Mouse (Mus musculus) embryonic fibroblast, embryonic 13.5 days (primary cell): ENCODE results near the gene Esrrb.

ENCODE experiments used
- CTCF ChIP-seq: IDR thresholded peaks from 2 replicates; pipeline ENCODE4 v1.5.1; 2011; ENCODE audit warnings: mild to moderate bottlenecking, control low read depth, low read length, moderate library complexity, borderline replicate concordance; ENCODE audit not compliant: insufficient read depth
- POLR2A ChIP-seq: IDR thresholded peaks from 2 replicates; pipeline ENCODE4 v1.6.1; 2011; ENCODE audit warnings: low read depth, mild to moderate bottlenecking, control low read depth, low read length, moderate library complexity

DNA sequence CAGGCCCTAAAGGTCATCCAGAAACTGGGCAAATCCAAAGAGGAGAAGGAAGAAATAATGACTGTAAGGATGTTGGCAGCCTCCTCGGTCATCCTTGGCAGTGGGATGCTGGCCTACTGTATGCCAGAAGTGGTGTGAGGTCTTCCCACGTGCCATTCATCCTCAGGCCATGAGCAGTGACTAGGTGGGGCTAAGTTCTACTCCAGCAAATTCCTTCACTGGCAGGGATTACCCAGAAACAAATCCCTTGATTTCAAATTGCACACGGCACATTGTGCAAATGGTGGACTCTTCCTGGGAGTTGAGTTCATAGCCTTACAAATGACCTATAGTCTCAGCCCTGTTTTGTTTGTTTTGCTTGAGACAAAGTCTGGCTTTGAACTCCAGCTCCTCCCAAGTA is 151.4 kb downstream of the Esrrb start:
- TF ChIP-seq POLR2A (no peak), CTCF (no peak)
